Mouse (Mus musculus) embryo, embryonic 11.5 days (tissue): ENCODE measurements at regions not wholly inside any gene's neighbourhood (a gene's known extent, or its start where the extent isn't known, plus 50 kb on each side); places are given as distances from the start of the nearest gene placed in this dataset.

Source experiments
- DNase-seq: peaks from one replicate; pipeline ENCODE4 v3.0.0-alpha.2; 2012; ENCODE audit warnings: low read depth, low spot score

DNA sequence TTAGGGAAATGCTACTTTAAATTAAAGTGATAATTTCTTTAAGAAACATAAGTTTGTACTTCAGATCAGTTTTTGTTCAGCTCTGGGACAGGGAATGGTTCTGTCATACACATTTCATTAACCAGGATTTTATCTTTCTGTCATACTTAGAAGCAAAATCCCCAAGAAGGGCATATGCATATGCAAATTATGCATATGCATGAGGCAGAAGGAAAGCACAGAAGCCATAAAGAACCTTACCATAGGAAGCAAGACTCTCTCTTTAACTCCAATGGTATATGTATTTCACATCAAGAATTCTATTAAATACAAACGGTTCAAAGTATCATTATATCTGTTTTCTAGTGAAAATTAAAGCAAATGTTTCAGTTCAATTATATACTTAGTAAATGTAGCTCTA is 381.5 kb downstream of the Kcnj3 start:
- no peak for DNase-seq

DNA sequence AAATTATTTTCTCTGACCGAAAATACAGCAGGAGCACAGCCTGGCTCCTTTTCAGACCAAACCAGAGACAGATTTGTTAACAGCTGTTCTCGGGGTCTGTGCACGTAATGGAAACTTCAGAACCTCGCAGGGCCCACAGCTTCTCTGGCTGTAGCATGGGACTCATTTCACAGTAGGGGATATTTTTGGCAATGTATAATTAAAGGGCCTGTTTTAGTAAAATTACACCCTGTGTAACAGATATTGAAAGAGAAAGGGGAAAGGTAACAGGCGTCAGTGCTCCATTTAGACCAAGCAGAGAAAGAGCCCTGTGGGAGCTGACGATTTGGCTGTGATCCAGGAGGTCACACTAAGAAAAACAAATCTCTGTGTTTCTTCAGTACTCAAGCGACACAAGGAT is 382.4 kb downstream of the Kcnj3 start:
- DNase-seq: peak; percentile 5

DNA sequence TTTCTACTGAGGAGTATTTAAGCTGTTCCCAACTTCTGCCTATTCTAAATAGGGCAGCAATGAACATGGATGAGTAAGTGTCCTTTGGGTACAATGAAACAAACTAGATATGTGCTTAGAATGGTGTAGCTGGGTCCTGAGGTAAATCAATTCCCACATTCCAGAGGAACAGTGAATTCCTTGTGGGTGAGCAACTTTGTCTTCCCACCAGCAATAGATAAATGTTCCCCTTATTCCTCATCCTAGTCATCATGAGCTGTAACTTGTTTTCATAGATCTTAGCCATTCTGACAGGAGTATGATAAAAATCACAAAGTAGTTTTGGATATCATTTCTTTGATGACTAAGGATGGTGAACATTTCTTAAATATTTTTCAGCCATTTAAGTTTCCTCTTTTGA is 387.0 kb downstream of the Kcnj3 start:
- DNase-seq: no peak

DNA sequence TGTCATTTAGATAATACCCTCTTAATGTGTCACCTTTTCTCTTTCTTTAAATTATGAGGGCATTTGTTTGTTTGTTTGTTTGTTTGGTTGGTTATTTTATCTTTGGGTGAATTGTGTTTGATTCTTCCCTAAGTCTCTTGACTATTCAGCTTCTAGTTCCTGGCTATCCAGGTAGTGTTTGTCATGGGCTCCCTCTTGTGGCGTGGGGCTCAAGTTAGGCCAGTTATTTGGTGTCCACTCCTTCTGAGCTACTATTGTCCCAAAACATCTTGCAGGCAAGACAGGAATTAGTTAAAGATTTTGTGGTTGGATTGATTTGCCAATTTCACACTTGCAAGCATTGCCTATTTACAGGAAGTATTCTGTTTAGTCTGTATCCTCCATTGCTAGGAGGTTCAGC is 405.8 kb downstream of the Kcnj3 start:
- DNase-seq: peak; percentile 0

DNA sequence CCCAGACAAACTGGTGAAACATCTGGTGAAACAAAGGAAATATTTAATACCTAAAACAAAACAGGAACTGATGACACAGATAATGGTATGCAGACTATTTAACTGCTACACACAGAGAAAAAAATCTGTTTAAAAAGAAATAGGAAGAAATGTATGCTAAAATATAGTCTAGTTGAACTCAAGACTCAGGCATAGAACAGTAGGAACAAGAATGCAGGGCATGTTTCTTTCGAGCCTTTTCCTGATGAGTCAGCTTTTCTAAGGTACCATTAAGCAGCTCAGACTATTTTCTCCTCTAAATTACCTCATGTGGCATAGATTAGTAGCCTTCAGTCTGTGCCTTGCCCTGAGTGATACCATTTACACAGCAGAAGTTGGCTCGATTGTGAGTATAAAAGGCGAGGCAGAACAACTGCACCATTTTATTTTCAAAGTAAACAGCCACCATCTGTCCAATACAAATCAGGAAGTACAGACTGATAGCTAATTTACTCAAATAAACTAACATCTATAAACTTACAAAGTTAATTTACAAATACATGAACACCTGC is 411.1 kb downstream of the Kcnj3 start:
- DNase-seq: no peak

DNA sequence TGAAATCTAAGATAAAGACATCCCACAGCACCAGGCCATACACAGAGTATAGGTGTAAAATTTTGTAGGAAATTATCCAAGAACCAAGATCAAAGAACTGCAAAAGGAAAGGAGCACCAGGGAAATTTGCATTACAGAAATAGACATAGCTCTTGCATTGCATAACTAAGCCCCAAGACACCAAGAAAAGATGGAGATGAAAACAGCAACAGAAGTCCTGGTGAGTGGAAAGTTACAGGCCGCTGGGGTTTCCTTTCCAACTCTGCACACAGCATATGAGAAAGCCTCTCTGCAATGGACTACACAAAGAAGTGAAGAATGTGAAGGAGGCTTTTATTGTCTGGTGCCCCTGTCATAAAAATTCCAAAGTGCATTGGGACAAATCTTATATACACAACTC is 426.7 kb downstream of the Kcnj3 start:
- no peak for DNase-seq

DNA sequence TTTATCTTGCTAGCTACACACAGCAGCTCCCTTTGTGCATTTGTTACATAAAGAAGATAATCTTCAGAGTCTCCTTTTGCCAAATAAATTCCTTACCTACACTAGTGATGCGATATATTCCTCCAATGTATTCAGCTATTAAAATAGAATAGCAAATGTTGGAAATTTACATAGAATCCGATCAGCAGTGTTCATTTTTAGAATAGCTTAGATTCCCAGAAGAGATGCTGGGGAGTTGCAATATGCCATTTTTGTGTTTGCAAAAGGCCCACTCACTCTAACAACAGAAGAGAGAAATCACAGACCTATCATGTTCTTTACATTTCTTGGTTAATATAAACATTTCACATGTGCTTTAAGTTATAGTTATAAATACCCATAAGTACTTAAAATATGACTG is 454.2 kb downstream of the Kcnj3 start:
- no peak for DNase-seq

DNA sequence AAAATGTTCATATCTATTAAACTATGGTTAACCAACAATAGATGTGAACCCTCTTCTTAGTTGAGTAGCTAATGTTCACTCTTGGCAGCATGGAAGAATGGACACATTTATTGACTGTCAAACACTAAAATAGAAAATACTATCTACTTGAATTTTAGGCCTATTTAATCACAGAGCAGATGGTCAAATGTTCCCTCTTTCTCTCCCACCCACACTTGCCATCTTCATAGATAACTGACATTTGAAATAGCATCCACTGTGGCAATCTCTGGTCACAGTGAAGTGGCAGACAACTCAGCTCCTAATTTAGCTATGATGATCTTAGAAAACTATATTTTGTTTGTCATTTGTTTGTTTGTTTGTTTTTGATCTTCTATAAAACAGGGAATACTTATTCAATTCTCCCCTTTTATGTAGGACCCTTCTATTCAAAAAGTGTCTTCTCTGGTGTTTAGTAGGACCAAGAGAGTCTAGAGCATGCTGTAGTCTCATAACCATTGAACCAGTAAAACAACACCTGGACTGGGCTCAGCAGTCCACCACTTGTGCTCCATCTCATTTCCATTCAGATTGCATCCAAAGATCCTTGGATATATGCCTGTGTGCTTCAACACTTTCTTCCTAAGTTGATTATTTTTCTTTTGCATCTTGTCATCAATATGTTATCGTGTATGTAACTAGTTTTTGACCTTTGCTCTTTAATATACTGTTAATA is 457.2 kb downstream of the Kcnj3 start:
- DNase-seq: no peak

DNA sequence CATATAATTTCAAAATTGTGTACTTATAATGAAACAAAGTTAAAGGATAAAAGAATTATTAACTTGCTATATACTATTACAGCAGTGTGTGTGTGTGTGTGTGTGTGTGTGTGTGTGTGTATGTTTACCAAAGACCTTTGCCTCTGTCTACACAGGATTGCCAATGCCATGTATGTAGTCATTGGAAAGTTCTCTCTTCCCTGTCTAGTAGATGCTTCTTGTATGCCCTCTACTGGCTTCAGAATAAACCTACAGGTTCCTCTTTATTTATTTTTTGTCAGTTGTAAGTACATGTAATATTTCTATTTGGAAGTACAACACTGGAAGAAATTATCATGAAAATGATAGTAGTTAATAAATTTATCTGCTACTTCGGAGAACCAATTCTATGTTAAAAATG is 484.5 kb downstream of the Kcnj3 start:
- no peak for DNase-seq
